Mouse (Mus musculus) intestine, embryonic 14.5 days (tissue): Measurements from ENCODE around the gene Eppin. TPM values are rescaled to one million over a fixed set of nuclear protein-coding genes. Genes with fewer than 3 reads are reported as not detected.

ENCODE experiments used
- ATAC-seq: fragments of 200-750 bp; cut with Nextera tagmentation; replicated peaks from 2 replicates; pipeline ENCODE4 v1.8.0; 2017; ENCODE audit warnings: low read depth, moderate number of reproducible peaks, moderate TSS enrichment, moderate library complexity; ENCODE audit not compliant: low FRiP score, low TSS enrichment
- DNase-seq: peaks from one replicate; pipeline ENCODE4 v3.0.0-alpha.2; 2018; ENCODE audit warnings: low spot score
- H3K27ac ChIP-seq: fragments of 300-500 bp; sonication (generic); 2 replicates; pipeline ENCODE4 v1.5.1; 2014; ENCODE audit warnings: low read depth, mild to moderate bottlenecking, control low read depth
- H3K27me3 ChIP-seq: fragments of 300-500 bp; sonication (generic); replicated peaks from 2 replicates; pipeline ENCODE4 v1.6.1; 2014; ENCODE audit warnings: low read length, control low read depth; ENCODE audit not compliant: control insufficient read depth, insufficient read depth
- H3K36me3 ChIP-seq: fragments of 300-500 bp; sonication (generic); 2 replicates; pipeline ENCODE4 v1.6.1; 2014; ENCODE audit warnings: low read length, control low read depth; ENCODE audit not compliant: control insufficient read depth, insufficient read depth
- H3K4me1 ChIP-seq: fragments of 300-500 bp; sonication (generic); replicated peaks from 2 replicates; pipeline ENCODE4 v1.6.1; 2014; ENCODE audit warnings: low read length, control low read depth, mixed read lengths; ENCODE audit not compliant: control insufficient read depth, insufficient read depth
- H3K4me2 ChIP-seq: fragments of 300-500 bp; sonication (generic); 2 replicates; pipeline ENCODE4 v1.6.1; 2014; ENCODE audit warnings: low read length
- H3K4me3 ChIP-seq: fragments of 300-500 bp; sonication (generic); 2 replicates; pipeline ENCODE4 v1.5.1; 2014; ENCODE audit warnings: low read depth, low read length, control low read depth, mixed read lengths
- H3K9ac ChIP-seq: fragments of 300-500 bp; sonication (generic); 2 replicates; pipeline ENCODE4 v1.6.1; 2014; ENCODE audit warnings: mild to moderate bottlenecking, low read length
- H3K9me3 ChIP-seq: fragments of 300-500 bp; sonication (generic); 2 replicates; pipeline ENCODE4 v1.6.1; 2016; ENCODE audit warnings: low read length, control low read depth; ENCODE audit not compliant: control insufficient read depth
- WGBS: fragments of 180-500 bp; shearing (Covaris S2); extraction: QIAGEN DNeasy Blood & Tissue Kit; methylation state at CpG from one replicate; pipeline ENCODE4 v1.1.7; 2014; 5-methylcytosine and 5-hydroxymethylcytosine counted together
- polyA plus RNA-seq: library from polyadenylated mRNA; unstranded; fragments of >200 nt; fragmentation: Nextera tagmentation; extraction: Ambion mirVana; gene quantifications from 2 replicates; pipeline ENCODE4 v1.2.1, GENCODE M21; 2014

Eppin gene
- polyA plus RNA-seq, 1 experiment from 2014 or later: not detected

- Histone ChIP-seq H3K27ac (no peak overlapping the region), H3K27me3 (no peaks in the 10 kb centered on the region), H3K9ac (no peak overlapping the region), H3K4me3 (no peak overlapping the region), H3K4me2 (no peak overlapping the region), H3K36me3 (no peaks in the 10 kb centered on the region), H3K9me3 (no peaks in the 10 kb centered on the region), H3K4me1 (no peaks in the 10 kb centered on the region)
- no peak for ATAC-seq
- WGBS: 25% methylated on average over 10 of the region's 10 CpGs
- no peak for DNase-seq
Observed at GRCm38 (mm10) chr2:164549963-164550894, 43.2 kb downstream of the Eppin start.

- H3K36me3 ChIP-seq: no peaks in the 10 kb centered on the region
- no peak for ATAC-seq
- H3K9me3 ChIP-seq: no peaks in the 10 kb centered on the region
- no peak overlapping the region for H3K4me2 ChIP-seq
- no peak overlapping the region for H3K4me3 ChIP-seq
- no peak for DNase-seq
- no peaks in the 10 kb centered on the region for H3K4me1 ChIP-seq
- no peaks in the 10 kb centered on the region for H3K27me3 ChIP-seq
- H3K9ac ChIP-seq: no peak overlapping the region
- 49% methylated on average over 4 of the region's 4 CpGs for WGBS
- no peak overlapping the region for H3K27ac ChIP-seq
Observed at GRCm38 (mm10) chr2:164549338-164549737, 44.1 kb downstream of the Eppin start.

- Histone ChIP-seq H3K9me3 (no peaks in the 10 kb centered on the region), H3K27ac (no peak overlapping the region), H3K4me3 (no peak overlapping the region), H3K36me3 (no peaks in the 10 kb centered on the region), H3K4me2 (no peak overlapping the region), H3K4me1 (peaks cover 11% of the 10 kb centered on the region; the same call in 1 of the 2 replicates), H3K9ac (no peak overlapping the region), H3K27me3 (no peaks in the 10 kb centered on the region)
- 47% methylated on average over 5 of the region's 5 CpGs for WGBS
- no peak for ATAC-seq
- DNase-seq: no peak
Observed at GRCm38 (mm10) chr2:164544454-164545097, 48.8 kb downstream of the Eppin start.

- no peaks in the 10 kb centered on the region for H3K27me3 ChIP-seq
- H3K4me1 ChIP-seq: peaks cover 11% of the 10 kb centered on the region; the same call in 1 of the 2 replicates
- no peaks in the 10 kb centered on the region for H3K36me3 ChIP-seq
- DNase-seq (no peak), ATAC-seq (no peak)
- no peak overlapping the region for H3K4me2 ChIP-seq
- no peaks in the 10 kb centered on the region for H3K9me3 ChIP-seq
- H3K4me3 ChIP-seq: no peak overlapping the region
- H3K9ac ChIP-seq: no peak overlapping the region
- WGBS: 76% methylated on average over 2 of the region's 2 CpGs
- H3K27ac ChIP-seq: no peak overlapping the region
Observed at GRCm38 (mm10) chr2:164543745-164544144, 49.6 kb downstream of the Eppin start.

GRCm38 (mm10) chr2:164542598-164542997 lies 50.8 kb downstream of the Eppin start:
- Histone ChIP-seq H3K4me3 (no peak overlapping the region), H3K27me3 (no peaks in the 10 kb centered on the region), H3K27ac (no peak overlapping the region), H3K36me3 (no peaks in the 10 kb centered on the region), H3K9me3 (no peaks in the 10 kb centered on the region), H3K4me1 (peaks cover 11% of the 10 kb centered on the region; the same call in 1 of the 2 replicates), H3K4me2 (no peak overlapping the region), H3K9ac (no peak overlapping the region)
- no peak for DNase-seq
- no peak for ATAC-seq
- WGBS: 75% methylated on average over 7 of the region's 7 CpGs

GRCm38 (mm10) chr2:164542132-164542531 lies 51.3 kb downstream of the Eppin start:
- Histone ChIP-seq H3K36me3 (no peaks in the 10 kb centered on the region), H3K4me3 (no peak overlapping the region), H3K9me3 (no peaks in the 10 kb centered on the region), H3K9ac (no peak overlapping the region), H3K4me2 (no peak overlapping the region), H3K4me1 (peaks cover 11% of the 10 kb centered on the region; the same call in 1 of the 2 replicates), H3K27me3 (no peaks in the 10 kb centered on the region), H3K27ac (no peak overlapping the region)
- no peak for ATAC-seq
- WGBS: 59% methylated on average over 5 of the region's 5 CpGs
- no peak for DNase-seq

GRCm38 (mm10) chr2:164540652-164541427 lies 52.6 kb downstream of the Eppin start:
- no peak overlapping the region for H3K4me3 ChIP-seq
- 26% methylated on average over 8 of the region's 8 CpGs for WGBS
- 0 out of 2 replicates have a peak overlapping the region, but pooled peaks have one; percentile 1 for H3K4me2 ChIP-seq
- peaks cover 11% of the 10 kb centered on the region; the same call in 1 of the 2 replicates for H3K4me1 ChIP-seq
- no peaks in the 10 kb centered on the region for H3K9me3 ChIP-seq
- H3K27me3 ChIP-seq: no peaks in the 10 kb centered on the region
- H3K36me3 ChIP-seq: no peaks in the 10 kb centered on the region
- no peak overlapping the region for H3K9ac ChIP-seq
- H3K27ac ChIP-seq: peak overlapping the region; percentile 55
- DNase-seq (peak; percentile 67), ATAC-seq (peak; percentile 56)
